Mouse (Mus musculus): ENCODE results near the gene Ano9. TPM values are rescaled to one million over a fixed set of nuclear protein-coding genes. Genes with fewer than 3 reads are reported as not detected.

The Ano9 gene
- polyA plus RNA-seq, 1 experiment from 2014 or later, result 1.3 TPM

DNA sequence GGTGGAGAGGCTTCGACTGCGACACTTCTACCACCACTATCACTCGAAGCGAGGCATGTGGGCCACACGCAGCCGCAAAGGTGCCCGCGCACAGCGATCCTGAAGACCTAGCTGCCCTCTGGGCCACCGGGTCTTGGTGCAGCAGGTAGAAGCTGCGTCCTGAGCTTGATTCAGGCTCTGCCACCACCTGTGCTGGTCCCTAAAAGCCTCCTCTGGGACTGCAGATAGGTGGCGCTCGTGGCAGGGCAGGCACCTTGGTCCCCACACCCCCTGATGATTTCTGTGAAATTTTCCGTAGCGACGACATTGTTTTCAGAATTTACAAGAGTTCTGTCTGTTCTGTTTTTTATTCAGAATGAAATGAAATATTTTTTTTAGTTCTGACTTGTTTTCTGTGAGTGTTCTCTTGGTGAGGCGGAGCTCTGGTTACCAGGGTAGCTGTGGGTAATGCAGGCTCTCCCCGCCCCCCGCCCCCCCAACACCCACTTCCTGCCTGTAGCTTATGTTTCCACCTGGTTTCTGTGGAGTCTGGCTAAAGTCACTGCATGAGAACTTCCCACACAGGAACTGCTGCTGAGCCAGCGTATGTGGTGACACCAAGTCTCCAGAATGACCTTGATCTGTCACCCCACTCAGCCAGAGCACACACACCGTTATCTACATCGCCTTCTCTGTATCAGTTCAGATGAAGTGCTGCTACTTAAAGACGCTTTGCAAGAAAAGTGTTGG is 45.4 kb downstream of the Ano9 start:
- DNase-seq (ENCODE audit: low spot score) (peak; percentile 32), ATAC-seq (replicated peaks; ENCODE audit: insufficient number of reproducible peaks, low FRiP score, low TSS enrichment, low read depth) (no peak)
- H3K27ac ChIP-seq (replicated peaks; ENCODE audit: low read depth, low read length), result no peak overlapping the region
- H3K9ac ChIP-seq (replicated peaks; ENCODE audit: low read length), result no peak overlapping the region
- H3K4me2 ChIP-seq (ENCODE audit: low read depth, low read length), result no peak overlapping the region
- H3K4me3 ChIP-seq (ENCODE audit: low read depth, low read length), result no peak overlapping the region
- peaks cover 3% of the 10 kb centered on the region; the same call in 1 of the 2 replicates for H3K4me1 ChIP-seq (ENCODE audit: control insufficient read depth, insufficient read depth, low read length)
- no peaks in the 10 kb centered on the region for H3K9me3 ChIP-seq (replicated peaks; ENCODE audit: control insufficient read depth, low read length)
- 36% methylated on average over 23 of the region's 23 CpGs for WGBS
- H3K36me3 ChIP-seq (replicated peaks; ENCODE audit: control insufficient read depth, insufficient read depth, low read depth, low read length), result no peaks in the 10 kb centered on the region; the same call in 1 of the 2 replicates
- H3K27me3 ChIP-seq (ENCODE audit: control insufficient read depth, insufficient read depth, low read length), result peaks cover 11% of the 10 kb centered on the region

DNA sequence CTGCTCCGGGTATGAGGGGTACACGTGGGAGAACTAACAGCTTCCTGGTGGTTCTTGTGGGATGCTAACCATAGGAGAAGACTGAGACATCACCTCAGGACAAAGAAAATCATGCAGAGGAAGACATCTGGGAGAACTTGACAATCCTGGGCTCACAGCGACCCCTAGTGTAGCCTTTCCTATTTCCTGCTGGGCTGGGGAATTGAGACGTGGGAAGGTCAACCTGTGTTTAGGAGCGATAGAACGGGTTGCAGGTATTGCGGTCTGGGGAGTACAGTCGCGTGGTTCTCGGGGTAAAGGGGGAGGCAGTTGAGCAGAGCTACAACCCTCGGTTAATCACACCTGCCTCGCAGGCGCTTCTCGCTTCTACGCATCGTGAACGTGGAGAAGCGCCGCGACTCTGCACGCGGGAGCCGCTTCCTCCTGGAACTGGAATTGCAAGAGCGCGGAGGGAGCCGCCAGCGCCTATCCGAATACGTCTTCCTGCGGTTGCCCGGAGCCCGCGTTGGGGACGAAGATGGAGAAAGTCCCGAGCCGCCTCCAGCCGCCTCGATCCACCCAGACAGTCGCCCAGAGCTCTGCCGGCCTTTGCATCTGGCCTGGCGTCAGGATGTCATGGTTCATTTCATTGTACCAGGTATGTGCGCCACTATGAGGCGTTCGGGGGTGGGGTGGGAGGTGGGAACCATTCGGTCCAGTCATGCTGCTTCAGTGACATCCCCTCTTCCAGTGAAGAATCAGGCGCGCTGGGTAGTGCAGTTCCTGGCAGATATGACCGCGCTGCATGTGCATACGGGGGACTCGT is 47.3 kb downstream of the Ano9 start:
- 1% methylated on average over 51 of the region's 51 CpGs for WGBS
- peak overlapping the region; percentile 2 for H3K4me3 ChIP-seq (ENCODE audit: low read depth, low read length)
- peaks cover 3% of the 10 kb centered on the region; the same call in 1 of the 2 replicates for H3K4me1 ChIP-seq (ENCODE audit: control insufficient read depth, insufficient read depth, low read length)
- no peaks in the 10 kb centered on the region; the same call in 1 of the 2 replicates for H3K36me3 ChIP-seq (replicated peaks; ENCODE audit: control insufficient read depth, insufficient read depth, low read depth, low read length)
- peak overlapping the region; percentile 56 for H3K9ac ChIP-seq (replicated peaks; ENCODE audit: low read length)
- H3K9me3 ChIP-seq (replicated peaks; ENCODE audit: control insufficient read depth, low read length), result no peaks in the 10 kb centered on the region
- DNase-seq (ENCODE audit: low spot score), result peak; percentile 94
- peak overlapping the region; percentile 37 for H3K4me2 ChIP-seq (ENCODE audit: low read depth, low read length)
- peak; percentile 41 for ATAC-seq (replicated peaks; ENCODE audit: insufficient number of reproducible peaks, low FRiP score, low TSS enrichment, low read depth)
- H3K27me3 ChIP-seq (ENCODE audit: control insufficient read depth, insufficient read depth, low read length), result peaks cover 11% of the 10 kb centered on the region
- no peak overlapping the region for H3K27ac ChIP-seq (replicated peaks; ENCODE audit: low read depth, low read length)

DNA sequence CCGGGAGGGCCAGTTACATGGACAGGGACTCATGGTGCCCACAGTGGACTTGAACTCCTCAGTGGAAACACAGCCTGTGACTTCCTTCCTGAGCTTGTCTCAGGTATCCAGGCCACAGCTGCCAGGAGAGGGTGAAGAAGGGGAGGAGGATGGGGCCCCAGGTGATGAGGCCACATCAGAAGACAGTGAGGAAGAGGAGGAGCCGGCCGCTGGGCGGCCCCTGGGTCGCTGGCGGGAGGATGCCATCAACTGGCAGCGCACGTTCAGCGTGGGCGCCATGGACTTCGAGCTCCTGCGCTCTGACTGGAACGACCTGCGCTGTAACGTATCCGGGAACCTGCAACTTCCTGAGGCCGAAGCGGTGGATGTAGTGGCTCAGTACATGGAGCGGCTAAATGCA is 49.3 kb downstream of the Ano9 start:
- H3K4me3 ChIP-seq (ENCODE audit: low read depth, low read length), result no peak overlapping the region
- DNase-seq (ENCODE audit: low spot score) (no peak), ATAC-seq (replicated peaks; ENCODE audit: insufficient number of reproducible peaks, low FRiP score, low TSS enrichment, low read depth) (no peak)
- H3K4me1 ChIP-seq (ENCODE audit: control insufficient read depth, insufficient read depth, low read length), result peaks cover 3% of the 10 kb centered on the region; the same call in 1 of the 2 replicates
- peaks cover 11% of the 10 kb centered on the region for H3K27me3 ChIP-seq (ENCODE audit: control insufficient read depth, insufficient read depth, low read length)
- H3K27ac ChIP-seq (replicated peaks; ENCODE audit: low read depth, low read length), result no peak overlapping the region
- no peak overlapping the region for H3K4me2 ChIP-seq (ENCODE audit: low read depth, low read length)
- H3K36me3 ChIP-seq (replicated peaks; ENCODE audit: control insufficient read depth, insufficient read depth, low read depth, low read length), result peaks cover 3% of the 10 kb centered on the region
- WGBS, result 71% methylated on average over 19 of the region's 19 CpGs
- H3K9me3 ChIP-seq (replicated peaks; ENCODE audit: control insufficient read depth, low read length), result no peaks in the 10 kb centered on the region
- H3K9ac ChIP-seq (replicated peaks; ENCODE audit: low read length), result no peak overlapping the region

DNA sequence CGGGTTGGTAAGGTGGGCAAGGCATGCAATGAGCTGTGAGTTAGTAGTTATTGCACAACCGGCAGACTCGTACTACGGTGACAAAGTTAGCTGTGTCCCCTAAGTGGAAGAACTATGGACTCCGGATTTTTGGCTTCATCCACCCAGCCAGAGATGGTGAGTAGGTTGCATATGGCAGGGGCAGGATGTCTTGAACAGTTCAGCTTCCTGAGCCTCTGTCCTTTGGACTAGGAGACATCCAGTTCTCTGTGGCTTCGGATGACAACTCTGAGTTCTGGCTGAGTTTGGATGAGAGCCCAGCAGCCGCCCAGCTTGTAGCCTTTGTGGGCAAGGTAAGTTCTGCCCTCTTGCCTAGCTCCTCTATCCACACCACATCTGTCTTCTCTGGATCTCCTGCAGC is 53.0 kb downstream of the Ano9 start:
- no peaks in the 10 kb centered on the region; the same call in 1 of the 2 replicates for H3K4me1 ChIP-seq (ENCODE audit: control insufficient read depth, insufficient read depth, low read length)
- DNase-seq (ENCODE audit: low spot score), result no peak
- no peak overlapping the region for H3K4me3 ChIP-seq (ENCODE audit: low read depth, low read length)
- no peaks in the 10 kb centered on the region for H3K9me3 ChIP-seq (replicated peaks; ENCODE audit: control insufficient read depth, low read length)
- no peaks in the 10 kb centered on the region for H3K27me3 ChIP-seq (ENCODE audit: control insufficient read depth, insufficient read depth, low read length)
- no peak for ATAC-seq (replicated peaks; ENCODE audit: insufficient number of reproducible peaks, low FRiP score, low TSS enrichment, low read depth)
- H3K27ac ChIP-seq (replicated peaks; ENCODE audit: low read depth, low read length), result no peak overlapping the region
- WGBS, result 96% methylated on average over 7 of the region's 7 CpGs
- no peak overlapping the region for H3K4me2 ChIP-seq (ENCODE audit: low read depth, low read length)
- H3K9ac ChIP-seq (replicated peaks; ENCODE audit: low read length), result no peak overlapping the region
- H3K36me3 ChIP-seq (replicated peaks; ENCODE audit: control insufficient read depth, insufficient read depth, low read depth, low read length), result peaks cover 3% of the 10 kb centered on the region

DNA sequence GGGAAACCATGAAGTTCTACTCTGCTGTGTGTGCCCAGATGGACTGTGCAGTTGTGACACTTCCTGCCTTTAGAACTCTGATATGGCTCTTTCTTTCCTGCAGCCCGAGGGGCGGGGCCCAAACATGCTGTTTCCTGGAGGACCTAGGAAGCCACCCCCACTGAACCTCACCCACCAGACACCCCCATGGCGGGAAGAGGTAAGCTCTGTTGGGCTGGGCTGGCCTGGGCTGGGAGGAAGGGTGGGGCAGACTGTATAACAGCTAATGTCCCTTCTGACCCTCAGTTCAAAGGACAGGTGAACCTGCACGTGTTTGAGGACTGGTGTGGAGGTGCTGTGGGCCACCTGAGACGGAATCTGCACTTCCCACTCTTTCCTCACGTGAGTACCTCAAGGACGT is 53.4 kb downstream of the Ano9 start:
- Histone ChIP-seq H3K9ac (replicated peaks; ENCODE audit: low read length) (no peak overlapping the region), H3K27me3 (ENCODE audit: control insufficient read depth, insufficient read depth, low read length) (no peaks in the 10 kb centered on the region), H3K9me3 (replicated peaks; ENCODE audit: control insufficient read depth, low read length) (no peaks in the 10 kb centered on the region), H3K36me3 (replicated peaks; ENCODE audit: control insufficient read depth, insufficient read depth, low read depth, low read length) (peaks cover 3% of the 10 kb centered on the region), H3K27ac (replicated peaks; ENCODE audit: low read depth, low read length) (no peak overlapping the region), H3K4me3 (ENCODE audit: low read depth, low read length) (no peak overlapping the region), H3K4me2 (ENCODE audit: low read depth, low read length) (no peak overlapping the region), H3K4me1 (ENCODE audit: control insufficient read depth, insufficient read depth, low read length) (no peaks in the 10 kb centered on the region; the same call in 1 of the 2 replicates)
- WGBS, result 85% methylated on average over 7 of the region's 7 CpGs
- DNase-seq (ENCODE audit: low spot score) (no peak), ATAC-seq (replicated peaks; ENCODE audit: insufficient number of reproducible peaks, low FRiP score, low TSS enrichment, low read depth) (no peak)

DNA sequence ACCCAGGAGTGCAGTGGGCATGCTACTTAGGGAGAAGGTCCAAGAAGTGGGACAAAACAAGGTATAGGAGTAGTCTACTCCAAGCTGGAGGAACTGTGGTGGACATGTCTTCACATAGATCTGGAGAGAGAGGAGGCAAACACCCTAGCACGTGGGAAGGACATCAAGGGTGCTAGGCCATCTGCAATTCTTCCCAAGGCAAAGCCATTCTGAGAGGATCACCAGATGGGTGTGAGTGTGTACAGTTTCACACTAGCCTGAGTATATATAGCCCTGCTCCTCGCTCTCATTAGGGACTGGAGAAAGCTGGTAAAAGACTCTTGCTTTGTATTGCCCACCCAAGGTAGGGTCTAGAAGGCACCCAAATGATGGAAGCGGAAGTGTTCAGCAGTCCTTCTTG is 54.3 kb downstream of the Ano9 start:
- Histone ChIP-seq H3K27ac (replicated peaks; ENCODE audit: low read depth, low read length) (no peak overlapping the region), H3K9me3 (replicated peaks; ENCODE audit: control insufficient read depth, low read length) (no peaks in the 10 kb centered on the region), H3K27me3 (ENCODE audit: control insufficient read depth, insufficient read depth, low read length) (no peaks in the 10 kb centered on the region), H3K9ac (replicated peaks; ENCODE audit: low read length) (no peak overlapping the region), H3K36me3 (replicated peaks; ENCODE audit: control insufficient read depth, insufficient read depth, low read depth, low read length) (peaks cover 3% of the 10 kb centered on the region), H3K4me3 (ENCODE audit: low read depth, low read length) (no peak overlapping the region), H3K4me1 (ENCODE audit: control insufficient read depth, insufficient read depth, low read length) (no peaks in the 10 kb centered on the region; the same call in 1 of the 2 replicates), H3K4me2 (ENCODE audit: low read depth, low read length) (no peak overlapping the region)
- DNase-seq (ENCODE audit: low spot score) (no peak), ATAC-seq (replicated peaks; ENCODE audit: insufficient number of reproducible peaks, low FRiP score, low TSS enrichment, low read depth) (no peak)
- 93% methylated on average over 3 of the region's 3 CpGs for WGBS

DNA sequence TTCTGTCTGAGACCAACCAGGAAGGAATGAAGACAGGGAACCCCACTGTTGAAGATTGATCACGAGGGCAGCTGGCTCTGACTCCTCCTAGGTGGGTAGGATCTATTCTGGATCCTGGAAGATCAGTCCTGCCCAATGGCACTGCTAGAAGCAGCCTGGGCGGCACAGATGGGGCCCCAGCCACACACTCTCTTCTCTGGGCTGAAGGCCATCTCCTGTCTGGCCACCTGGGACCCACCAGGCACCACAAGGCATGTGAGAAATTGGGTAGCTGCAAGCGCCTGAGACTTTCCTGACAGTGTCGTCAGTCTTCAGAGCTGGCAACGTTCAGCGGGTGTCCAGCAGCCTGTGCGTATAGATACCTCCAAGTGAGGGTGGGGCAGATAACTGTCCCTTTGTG is 55.1 kb downstream of the Ano9 start:
- no peak overlapping the region for H3K9ac ChIP-seq (replicated peaks; ENCODE audit: low read length)

DNA sequence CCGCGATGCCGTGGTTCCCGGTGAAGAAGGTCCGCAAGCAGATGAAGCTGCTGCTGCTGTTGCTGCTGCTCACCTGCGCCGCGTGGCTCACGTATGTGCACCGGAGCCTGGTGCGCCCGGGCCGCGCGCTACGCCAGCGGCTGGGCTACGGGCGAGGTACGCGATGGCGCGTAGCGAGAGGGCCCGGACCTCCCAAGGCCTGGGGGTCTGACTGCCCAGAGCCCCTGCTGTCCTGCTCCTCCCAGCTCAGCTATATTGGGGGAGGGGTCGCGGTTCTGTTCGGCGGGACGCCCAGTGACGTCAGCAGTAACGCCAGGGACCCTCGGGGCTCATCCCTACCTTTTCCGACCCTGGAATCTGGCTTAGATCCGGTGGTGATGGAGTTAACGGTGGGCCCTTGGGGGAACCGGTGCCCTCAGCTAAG is 56.3 kb downstream of the Ano9 start:
- peak overlapping the region; percentile 62 for H3K27ac ChIP-seq (replicated peaks; ENCODE audit: low read depth, low read length)
- WGBS, result 0% methylated on average over 37 of the region's 37 CpGs
- H3K27me3 ChIP-seq (ENCODE audit: control insufficient read depth, insufficient read depth, low read length), result no peaks in the 10 kb centered on the region
- H3K4me1 ChIP-seq (ENCODE audit: control insufficient read depth, insufficient read depth, low read length), result no peaks in the 10 kb centered on the region; the same call in 1 of the 2 replicates
- DNase-seq (ENCODE audit: low spot score) (peak; percentile 61), ATAC-seq (replicated peaks; ENCODE audit: insufficient number of reproducible peaks, low FRiP score, low TSS enrichment, low read depth) (peak; percentile 46)
- H3K9me3 ChIP-seq (replicated peaks; ENCODE audit: control insufficient read depth, low read length), result no peaks in the 10 kb centered on the region
- peak overlapping the region; percentile 95 for H3K9ac ChIP-seq (replicated peaks; ENCODE audit: low read length)
- peak overlapping the region; percentile 82 for H3K4me3 ChIP-seq (ENCODE audit: low read depth, low read length)
- H3K36me3 ChIP-seq (replicated peaks; ENCODE audit: control insufficient read depth, insufficient read depth, low read depth, low read length), result peaks cover 3% of the 10 kb centered on the region
- H3K4me2 ChIP-seq (ENCODE audit: low read depth, low read length), result peak overlapping the region; percentile 80

More for the DNA sequence above, 55.1 kb downstream of the Ano9 start:
- no peaks in the 10 kb centered on the region for H3K9me3 ChIP-seq (replicated peaks; ENCODE audit: control insufficient read depth, low read length)
- peaks cover 3% of the 10 kb centered on the region for H3K36me3 ChIP-seq (replicated peaks; ENCODE audit: control insufficient read depth, insufficient read depth, low read depth, low read length)
- no peaks in the 10 kb centered on the region for H3K27me3 ChIP-seq (ENCODE audit: control insufficient read depth, insufficient read depth, low read length)
- no peak overlapping the region for H3K4me3 ChIP-seq (ENCODE audit: low read depth, low read length)
- DNase-seq (ENCODE audit: low spot score) (no peak), ATAC-seq (replicated peaks; ENCODE audit: insufficient number of reproducible peaks, low FRiP score, low TSS enrichment, low read depth) (no peak)
- WGBS, result 89% methylated on average over 7 of the region's 7 CpGs
- H3K4me2 ChIP-seq (ENCODE audit: low read depth, low read length), result no peak overlapping the region
- no peak overlapping the region for H3K27ac ChIP-seq (replicated peaks; ENCODE audit: low read depth, low read length)
- no peaks in the 10 kb centered on the region; the same call in 1 of the 2 replicates for H3K4me1 ChIP-seq (ENCODE audit: control insufficient read depth, insufficient read depth, low read length)
